Mouse (Mus musculus) heart, adult 2 months (tissue): ENCODE data around the gene Il2ra.

Experiments used
- CTCF ChIP-seq: fragments of 200-600 bp; IDR thresholded peaks from 2 replicates; pipeline ENCODE4 v1.8.1; 2022; ENCODE audit warnings: antibody characterized with exemption, mild to moderate bottlenecking, moderate library complexity
- EP300 ChIP-seq: fragments of 200-500 bp; IDR thresholded peaks from 2 replicates; pipeline ENCODE4 v1.6.1; 2011; ENCODE audit warnings: low read depth, low read length, control low read depth; ENCODE audit not compliant: insufficient read depth
- POLR2A ChIP-seq: fragments of 200-500 bp; IDR thresholded peaks from 2 replicates; pipeline ENCODE4 v1.6.1; 2011; ENCODE audit warnings: mild to moderate bottlenecking, low read depth, low read length, control low read depth; ENCODE audit not compliant: insufficient read depth

GRCm38 (mm10) chr2:11653780-11654179 is 11.2 kb downstream of the Il2ra start:
- TF ChIP-seq POLR2A, result no peak
- TF ChIP-seq CTCF, result no peak
- TF ChIP-seq EP300, result no peak
